ENCODE assay signal across 20 mouse cellular contexts in the genomic region with DNA sequence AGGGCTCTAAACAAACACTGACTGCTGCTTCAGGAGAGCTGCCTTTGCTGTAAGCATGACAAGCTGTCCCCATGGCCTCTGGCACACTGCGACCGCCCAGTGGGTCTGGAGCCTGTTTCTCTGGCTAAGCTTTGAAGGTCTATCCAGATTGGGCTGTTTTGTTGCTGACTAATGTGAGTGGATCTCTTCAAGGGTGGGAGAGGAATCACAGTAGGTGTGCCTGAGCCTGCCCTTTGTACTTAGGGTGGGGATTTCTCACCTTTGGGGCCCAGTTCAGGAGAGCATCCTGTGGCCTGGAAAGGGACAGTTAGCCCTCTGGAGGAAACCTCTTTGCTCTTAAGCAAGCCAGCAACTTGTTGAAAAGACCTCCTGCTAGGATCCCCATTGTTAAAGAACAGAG. TPM values are rescaled to one million over a fixed set of nuclear protein-coding genes. Genes with fewer than 3 reads are reported as not detected.
DNase-seq lines count a peak whose midpoint lies in the region; ATAC-seq and TF ChIP-seq lines count a peak whose summit lies in the region.
"Had no signal": no experiment of that assay in that cellular context is flagged by ENCODE, and none has a peak within 500 bp of the region (broad histone marks: within the 10 kb centered on the region; RNA-seq: fewer than 3 reads in every experiment).

No protein-coding gene starts in this region.

- H3K4me1 ChIP-seq in kidney, adult 2 months (ENCODE audit: control insufficient read depth, insufficient read depth, low read length), result 0 out of 2 replicates have a peak, but pooled peaks cover 8% of the 10 kb centered on the region
- H3K4me1 ChIP-seq in kidney, embryonic 14.5 days (ENCODE audit: control insufficient read depth, insufficient read depth, low read length), result peaks cover 33% of the 10 kb centered on the region
- peaks cover 7% of the 10 kb centered on the region for H3K4me1 ChIP-seq in small intestine, adult 2 months (ENCODE audit: control insufficient read depth, insufficient read depth, insufficient read length, low read length)
- H3K4me1 ChIP-seq in cerebellum, adult 2 months (ENCODE audit: control insufficient read depth, insufficient read depth, low read length), result no peaks in the 10 kb centered on the region

- no peak overlapping the region for H3K4me2 ChIP-seq in kidney, embryonic 14.5 days (replicated peaks; ENCODE audit: low read depth, low read length)
- H3K4me2 ChIP-seq: liver, embryonic 13.5 days had no signal

- DNase-seq in kidney, adult 2 months, result peak; percentile 30
- DNase-seq in ES-CJ7 (ENCODE audit: low read depth, low spot score) (peak; percentile 91), WW6 (ENCODE audit: low read depth, low spot score) (peak; percentile 48)
- no peak for DNase-seq in right cerebral cortex, adult 18-20 months
- no peak for DNase-seq in cerebellum, adult 2 months
- DNase-seq in adrenal gland, postnatal 14 days, result no peak
- DNase-seq: cerebellum, adult 9-10 months; heart, postnatal 10 days; left cerebral cortex, postnatal 4 days; liver, embryonic 13.5 days; lung, postnatal 10 days; thymus, adult 18-20 months had no signal

- no peak overlapping the region for H3K4me3 ChIP-seq in kidney, adult 2 months (ENCODE audit: insufficient read depth, low read depth, low read length)
- H3K4me3 ChIP-seq in kidney, embryonic 14.5 days (ENCODE audit: low read length), result no peak overlapping the region
- no peak overlapping the region for H3K4me3 ChIP-seq in small intestine, adult 2 months (ENCODE audit: low read depth, low read length)
- no peak overlapping the region for H3K4me3 ChIP-seq in cerebellum, adult 2 months (replicated peaks; ENCODE audit: insufficient read depth, low read depth, low read length)
- H3K4me3 ChIP-seq: liver, embryonic 13.5 days had no signal

- TF ChIP-seq POLR2A in kidney, adult 2 months (IDR thresholded peaks at IDR 0.05; ENCODE audit: low read depth, low read length), result no peak
- TF ChIP-seq POLR2A in small intestine, adult 2 months (IDR thresholded peaks at IDR 0.05; ENCODE audit: low read depth, low read length), result no peak
- no peak for TF ChIP-seq POLR2A in cerebellum, adult 2 months (IDR thresholded peaks at IDR 0.05; ENCODE audit: borderline replicate concordance, insufficient read depth, low read length)

- H3K36me3 ChIP-seq in kidney, adult 2 months (ENCODE audit: control insufficient read depth, insufficient read depth, low read length), result no peaks in the 10 kb centered on the region
- peaks cover 5% of the 10 kb centered on the region; the same call in 1 of the 2 replicates for H3K36me3 ChIP-seq in kidney, embryonic 14.5 days (ENCODE audit: control insufficient read depth, insufficient read depth, low read length)
- H3K36me3 ChIP-seq in small intestine, adult 2 months (ENCODE audit: control insufficient read depth, insufficient read depth, low read length), result no peaks in the 10 kb centered on the region

- TF ChIP-seq CTCF in kidney, adult 2 months (conservative IDR thresholded peaks at IDR 0.05; ENCODE audit: insufficient read depth, insufficient read length, low read depth, low read length), result no peak
- TF ChIP-seq CTCF in small intestine, adult 2 months (IDR thresholded peaks at IDR 0.05; ENCODE audit: extremely low read depth, insufficient read length, insufficient replicate concordance, low read depth, low read length), result no peak
- TF ChIP-seq CTCF in cerebellum, adult 2 months (IDR thresholded peaks at IDR 0.05; ENCODE audit: borderline replicate concordance, insufficient read depth, low read depth, low read length), result no peak

- no peaks in the 10 kb centered on the region for H3K27me3 ChIP-seq in kidney, adult 2 months (replicated peaks; ENCODE audit: control insufficient read depth, insufficient read depth, low read length)
- no peaks in the 10 kb centered on the region for H3K27me3 ChIP-seq in kidney, embryonic 14.5 days (ENCODE audit: control insufficient read depth, insufficient read depth, low read length)
- no peaks in the 10 kb centered on the region for H3K27me3 ChIP-seq in small intestine, adult 2 months (ENCODE audit: control insufficient read depth, insufficient read depth, low read length)
- no peaks in the 10 kb centered on the region for H3K27me3 ChIP-seq in cerebellum, adult 2 months (ENCODE audit: control insufficient read depth, insufficient read depth, low read length)
- H3K27me3 ChIP-seq: liver, embryonic 13.5 days had no signal

- no peaks in the 10 kb centered on the region for H3K9me3 ChIP-seq in kidney, embryonic 14.5 days (ENCODE audit: control insufficient read depth, low read length)
- H3K9me3 ChIP-seq: liver, embryonic 13.5 days had no signal

- no peak for ATAC-seq in kidney, embryonic 14.5 days (ENCODE audit: low FRiP score, low TSS enrichment)
- ATAC-seq: forebrain, embryonic 14.5 days had no signal

- WGBS in kidney, adult 2 months, result 74% methylated on average over 2 of the region's 2 CpGs
- 65% methylated on average over 2 of the region's 2 CpGs for WGBS in kidney, embryonic 14.5 days
- WGBS in small intestine, adult 2 months, result 35% methylated on average over 2 of the region's 2 CpGs
- 48% methylated on average over 2 of the region's 2 CpGs for WGBS in cerebellum, adult 2 months

- H3K9ac ChIP-seq in kidney, embryonic 14.5 days (ENCODE audit: low read depth, low read length), result no peak overlapping the region
- H3K9ac ChIP-seq: liver, embryonic 13.5 days had no signal

- no peak overlapping the region for H3K27ac ChIP-seq in kidney, adult 2 months (ENCODE audit: insufficient read depth, low read depth, low read length)
- H3K27ac ChIP-seq in kidney, embryonic 14.5 days (ENCODE audit: low read depth, low read length), result no peak overlapping the region
- 0 out of 2 replicates have a peak overlapping the region, but pooled peaks have one; percentile 21 for H3K27ac ChIP-seq in small intestine, adult 2 months (ENCODE audit: insufficient read depth, low read depth, low read length)
- no peak overlapping the region for H3K27ac ChIP-seq in cerebellum, adult 2 months (ENCODE audit: insufficient read depth, low read length)
- H3K27ac ChIP-seq: liver, embryonic 13.5 days had no signal

RNA-seq across cellular contexts. Expression of gene Rbp1, which starts 10.3 kb away (rescaled TPM):
- 6.4 and 6.7 TPM in 2 replicates for polyA plus RNA-seq in kidney, adult 2 months (2012; rRNA removed)
- 136 and 161 TPM in 2 replicates for polyA plus RNA-seq in kidney, embryonic 14.5 days (2014; fragmentation: Nextera tagmentation; extraction: Ambion mirVana)
- 1.0 and 5.1 TPM in 2 replicates for polyA plus RNA-seq in small intestine, adult 2 months (2012; rRNA removed)
- polyA plus RNA-seq in cerebellum, adult 2 months (2012; rRNA removed), result 6.2 and 11.0 TPM in 2 replicates
- total RNA-seq in adrenal gland, postnatal 14 days (2021), result 8.8 and 11.2 TPM in 2 replicates
- total RNA-seq: monocyte, adult 5-6 weeks had no signal

RNA-seq across cellular contexts. Expression of gene Rbp2, which starts 52.9 kb away (rescaled TPM):
- polyA plus RNA-seq in kidney, adult 2 months (2012; rRNA removed), result not detected in 2 replicates
- polyA plus RNA-seq in kidney, embryonic 14.5 days (2014; fragmentation: Nextera tagmentation; extraction: Ambion mirVana), result 0.51 and 0.68 TPM in 2 replicates
- 341 and 589 TPM in 2 replicates for polyA plus RNA-seq in small intestine, adult 2 months (2012; rRNA removed)
- 0.29 TPM in 1 of 2 replicates, not detected in the other for polyA plus RNA-seq in cerebellum, adult 2 months (2012; rRNA removed)
- 0.68 TPM in 1 of 2 replicates, not detected in the other for total RNA-seq in adrenal gland, postnatal 14 days (2021)
- total RNA-seq: adrenal gland, adult 18-20 months; layer of hippocampus, postnatal 25 days; left cerebral cortex, postnatal 4 days; megakaryocyte-erythroid progenitor cell, adult 5-6 weeks; monocyte, adult 5-6 weeks had no signal
- polyA plus RNA-seq: spleen, adult 2 months had no signal

Comparison
In these comparisons a context has a peak if more than half of its experiments do, and no peak if none do; other contexts are left out.
1. RNA of gene Rbp1, which starts 10.3 kb away (polyA plus RNA-seq): 136 to 161 TPM in kidney, embryonic 14.5 days; 6.4 to 6.7 TPM in kidney, adult 2 months, 6.2 to 11.0 TPM in cerebellum, adult 2 months and 1.0 to 5.1 TPM in small intestine, adult 2 months; every median in the first group is over 10 times any median in the second.
2. DNase-seq: peak in kidney, adult 2 months (single experiment), ES-CJ7 (single experiment) and WW6 (single experiment); none in right cerebral cortex, adult 18-20 months (single experiment), cerebellum, adult 2 months (0 of 2) and adrenal gland, postnatal 14 days (single experiment).
3. RNA of gene Rbp2, which starts 52.9 kb away (polyA plus RNA-seq): 341 to 589 TPM in small intestine, adult 2 months; 0.51 to 0.68 TPM in kidney, embryonic 14.5 days, not detected in kidney, adult 2 months and 0.29 TPM in cerebellum, adult 2 months; every median in the first group is over 100 times any median in the second.